9 mouse cellular contexts compared by ENCODE assay signal in genomic region chr1:91460069-91460468, GRCm38 (mm10). TPM values are rescaled to one million over a fixed set of nuclear protein-coding genes. Genes with fewer than 3 reads are reported as not detected.
DNase-seq lines count a peak whose midpoint lies in the region; ATAC-seq and TF ChIP-seq lines count a peak whose summit lies in the region.
"Had no signal": no experiment of that assay in that cellular context is flagged by ENCODE, and none has a peak within 500 bp of the region (broad histone marks: within the 10 kb centered on the region; RNA-seq: fewer than 3 reads in every experiment).

No protein-coding gene starts in this region.

- TF ChIP-seq CTCF in layer of hippocampus, adult 2 months (conservative IDR thresholded peaks at IDR 0.05), result no peak

- H3K9ac ChIP-seq in forebrain, embryonic 13.5 days, result peak overlapping the region; percentile 64
- peak overlapping the region; percentile 71 for H3K9ac ChIP-seq in neural tube, embryonic 13.5 days

- no peaks in the 10 kb centered on the region for H3K36me3 ChIP-seq in forebrain, embryonic 13.5 days (ENCODE audit: poor library complexity, severe bottlenecking)
- H3K36me3 ChIP-seq in neural tube, embryonic 13.5 days, result no peaks in the 10 kb centered on the region

- peak overlapping the region; percentile 78; the same call in 1 of the 2 replicates for H3K27ac ChIP-seq in layer of hippocampus, adult 2 months
- H3K27ac ChIP-seq in forebrain, embryonic 13.5 days, result peak overlapping the region; percentile 54; the same call in 1 of the 2 replicates
- H3K27ac ChIP-seq in neural tube, embryonic 13.5 days (replicated peaks), result peak overlapping the region; percentile 78

- WGBS in forebrain, embryonic 13.5 days, result 53% methylated on average over 7 of the region's 7 CpGs
- 43% methylated on average over 7 of the region's 7 CpGs for WGBS in neural tube, embryonic 13.5 days

- H3K4me1 ChIP-seq in forebrain, embryonic 13.5 days, result peaks cover 52% of the 10 kb centered on the region
- H3K4me1 ChIP-seq in neural tube, embryonic 13.5 days (replicated peaks), result peaks cover 52% of the 10 kb centered on the region

- H3K4me2 ChIP-seq in forebrain, embryonic 13.5 days, result peak overlapping the region; percentile 85
- peak overlapping the region; percentile 81 for H3K4me2 ChIP-seq in neural tube, embryonic 13.5 days

- no peak for ATAC-seq in forebrain, embryonic 13.5 days
- ATAC-seq in neural tube, embryonic 13.5 days (ENCODE audit: low read depth), result no peak
- no peak for ATAC-seq in inflammation-experienced regulatory T-cells, adult 6 months

- peaks cover 6% of the 10 kb centered on the region; the same call in 1 of the 2 replicates for H3K27me3 ChIP-seq in forebrain, embryonic 13.5 days
- no peaks in the 10 kb centered on the region for H3K27me3 ChIP-seq in neural tube, embryonic 13.5 days
- H3K27me3 ChIP-seq: Patski had no signal

- DNase-seq in layer of hippocampus, adult 2 months (ENCODE audit: low spot score in 2 of 2), result no peak
- no peak for DNase-seq in layer of hippocampus, postnatal 25 days (ENCODE audit: extremely low spot score in 1 of 2, low spot score in 1 of 2)
- DNase-seq in kidney, postnatal 10 days, result peak; percentile 6
- no peak for DNase-seq in thymus, postnatal 0 days (ENCODE audit: low spot score)
- no peak for DNase-seq in ovary, postnatal 36 days (ENCODE audit: low spot score)

- no peaks in the 10 kb centered on the region for H3K9me3 ChIP-seq in forebrain, embryonic 13.5 days (replicated peaks)
- no peaks in the 10 kb centered on the region for H3K9me3 ChIP-seq in neural tube, embryonic 13.5 days

- peak overlapping the region; percentile 94 for H3K4me3 ChIP-seq in layer of hippocampus, adult 2 months
- H3K4me3 ChIP-seq in forebrain, embryonic 13.5 days, result peak overlapping the region; percentile 70
- peak overlapping the region; percentile 67 for H3K4me3 ChIP-seq in neural tube, embryonic 13.5 days

RNA-seq across cellular contexts. Expression of gene Per2, which starts 0.9 kb away (rescaled TPM):
- 10 to 100 TPM; 21.2 to 27.5 TPM for total RNA-seq in layer of hippocampus, adult 2 months (2021)
- 10 to 100 TPM; 21.5 to 23.8 TPM for total RNA-seq in layer of hippocampus, postnatal 25 days (2021)
- polyA plus RNA-seq in forebrain, embryonic 13.5 days (2015; fragmentation: Nextera tagmentation; extraction: Ambion mirVana), result 2.6 and 3.8 TPM in 2 replicates
- polyA plus RNA-seq in neural tube, embryonic 13.5 days (2015; fragmentation: Nextera tagmentation; extraction: Ambion mirVana), result 3.3 and 4.1 TPM in 2 replicates
- polyA plus RNA-seq in thymus, postnatal 0 days (2015; fragmentation: Nextera tagmentation; extraction: Ambion mirVana), result 0.95 and 1.1 TPM in 2 replicates
- 1 to 10 TPM in 2 of 3 experiments, under 1 TPM in 1; 0.69 to 1.6 (median 1.2) TPM for polyA plus RNA-seq in inflammation-experienced regulatory T-cells, adult 6 months (2017; shearing (Covaris generic))

RNA-seq across cellular contexts. Expression of gene Traf3ip1, which starts 34.4 kb away (rescaled TPM):
- total RNA-seq in layer of hippocampus, adult 2 months (2021), result 10 to 100 TPM; 11.0 to 13.6 TPM
- total RNA-seq in layer of hippocampus, postnatal 25 days (2021), result 10 to 100 TPM; 10.7 to 12.8 TPM
- polyA plus RNA-seq in forebrain, embryonic 13.5 days (2015; fragmentation: Nextera tagmentation; extraction: Ambion mirVana), result 9.9 and 11.2 TPM in 2 replicates
- 9.2 and 10.4 TPM in 2 replicates for polyA plus RNA-seq in neural tube, embryonic 13.5 days (2015; fragmentation: Nextera tagmentation; extraction: Ambion mirVana)
- polyA plus RNA-seq in thymus, postnatal 0 days (2015; fragmentation: Nextera tagmentation; extraction: Ambion mirVana), result 4.6 and 5.1 TPM in 2 replicates
- polyA plus RNA-seq in inflammation-experienced regulatory T-cells, adult 6 months (2017; shearing (Covaris generic)), result 1 to 10 TPM; 3.3 to 4.8 (median 3.3) TPM

RNA-seq across cellular contexts. Expression of gene Hes6, which starts 46.2 kb away (rescaled TPM):
- total RNA-seq in layer of hippocampus, adult 2 months (2021), result 10 to 100 TPM; 15.4 to 15.7 TPM
- total RNA-seq in layer of hippocampus, postnatal 25 days (2021), result 10 to 100 TPM; 15.6 to 15.7 TPM
- 314 and 322 TPM in 2 replicates for polyA plus RNA-seq in forebrain, embryonic 13.5 days (2015; fragmentation: Nextera tagmentation; extraction: Ambion mirVana)
- polyA plus RNA-seq in neural tube, embryonic 13.5 days (2015; fragmentation: Nextera tagmentation; extraction: Ambion mirVana), result 146 and 163 TPM in 2 replicates
- 216 and 236 TPM in 2 replicates for polyA plus RNA-seq in thymus, postnatal 0 days (2015; fragmentation: Nextera tagmentation; extraction: Ambion mirVana)
- polyA plus RNA-seq in inflammation-experienced regulatory T-cells, adult 6 months (2017; shearing (Covaris generic)), result 10 to 100 TPM; 11.0 to 13.3 (median 11.4) TPM

Comparison
In these comparisons a context has a peak if more than half of its experiments do, and no peak if none do; other contexts are left out.
1. RNA of gene Hes6, which starts 46.2 kb away (polyA plus RNA-seq): 314 to 322 TPM in forebrain, embryonic 13.5 days, 216 to 236 TPM in thymus, postnatal 0 days and 146 to 163 TPM in neural tube, embryonic 13.5 days; 11.0 to 13.3 TPM in inflammation-experienced regulatory T-cells, adult 6 months; every median in the first group is over 10 times any median in the second.
2. Peak in every context shown above with its lines, with median percentiles within 50 percentile points of each other: H3K27ac ChIP-seq and H3K4me3 ChIP-seq.